Mouse (Mus musculus) G1E-ER4 (cell line): Measurements from ENCODE around the gene Gm20521. TPM values are rescaled to one million over a fixed set of nuclear protein-coding genes. Genes with fewer than 3 reads are reported as not detected.

Source experiments
- GATA1 ChIP-seq: IDR thresholded peaks from one replicate; pipeline ENCODE4 v1.8.0; 2012; ENCODE audit warnings: low read length, inconsistent platforms
- polyA plus RNA-seq: library from polyadenylated mRNA; stranded (reverse); fragments of >175 nt; gene quantifications from 2 replicates; pipeline ENCODE4 v1.2.3, GENCODE M21; 2012

Gm20521 gene
- polyA plus RNA-seq, 1 experiment: 10.3 TPM

- TF ChIP-seq GATA1: no peak
These were observed 58.1 kb downstream of the Gm20521 start for GRCm38 (mm10) chr14:54941024-54941978.

- TF ChIP-seq GATA1: no peak
These were observed 59.2 kb downstream of the Gm20521 start for GRCm38 (mm10) chr14:54942479-54942878.

GRCm38 (mm10) chr14:54943971-54944370 is 60.7 kb downstream of the Gm20521 start:
- TF ChIP-seq GATA1: no peak

- no peak for TF ChIP-seq GATA1
These were observed 61.7 kb downstream of the Gm20521 start for GRCm38 (mm10) chr14:54944939-54945338.

GRCm38 (mm10) chr14:54945975-54946704 is 62.9 kb downstream of the Gm20521 start:
- no peak for TF ChIP-seq GATA1

Other genes starting within 250 kb of the Gm20521 start
- gene Gm17606, start 242.5 kb upstream of the Gm20521 start, polyA plus RNA-seq: not detected in 2 replicates
- gene Cdh24, start 242.1 kb upstream of the Gm20521 start, polyA plus RNA-seq: 2.3 and 2.8 TPM in 2 replicates
- gene 1700123O20Rik, start 197.2 kb upstream of the Gm20521 start, polyA plus RNA-seq: 6.6 and 9.8 TPM in 2 replicates
- 516 and 685 TPM in 2 replicates for gene Acin1, start 196.5 kb upstream of the Gm20521 start, polyA plus RNA-seq
- gene Gm29776, start 184.6 kb upstream of the Gm20521 start, polyA plus RNA-seq: not detected in 2 replicates
- gene Cebpe, start 171.3 kb upstream of the Gm20521 start, polyA plus RNA-seq: not detected in 2 replicates
- 79.2 and 81.1 TPM in 2 replicates for gene Slc7a8, start 101.5 kb upstream of the Gm20521 start, polyA plus RNA-seq
- gene Rnf212b, start 69.3 kb upstream of the Gm20521 start, polyA plus RNA-seq: not detected in 2 replicates
- 1.5 and 1.6 TPM in 2 replicates for gene Homez, start 12.5 kb upstream of the Gm20521 start, polyA plus RNA-seq
- 1.3 and 2.3 TPM in 2 replicates for gene Ppp1r3e, start 5.9 kb upstream of the Gm20521 start, polyA plus RNA-seq
- 41.2 and 42.5 TPM in 2 replicates for gene Bcl2l2, start 64 bp upstream of the Gm20521 start, polyA plus RNA-seq
- gene Pabpn1, start 9.1 kb downstream of the Gm20521 start, polyA plus RNA-seq: 412 and 528 TPM in 2 replicates
- gene Slc22a17, start 29.7 kb downstream of the Gm20521 start, polyA plus RNA-seq: not detected in 2 replicates
- 0.04 TPM in 1 of 2 replicates, not detected in the other for gene Efs, start 42.7 kb downstream of the Gm20521 start, polyA plus RNA-seq
- gene Il25, start 49.3 kb downstream of the Gm20521 start, polyA plus RNA-seq: not detected in 2 replicates
- not detected in 2 replicates for gene Cmtm5, start 52.8 kb downstream of the Gm20521 start, polyA plus RNA-seq
- gene Myh6, start 83.5 kb downstream of the Gm20521 start, polyA plus RNA-seq: 0.01 TPM in 1 of 2 replicates, not detected in the other
- not detected in 2 replicates for gene Gm17428, start 93.5 kb downstream of the Gm20521 start, polyA plus RNA-seq
- 0.04 and 0.05 TPM in 2 replicates for gene Myh7, start 111.2 kb downstream of the Gm20521 start, polyA plus RNA-seq
- 39.2 and 43.5 TPM in 2 replicates for gene Ngdn, start 132.0 kb downstream of the Gm20521 start, polyA plus RNA-seq
- 1.9 and 2.3 TPM in 2 replicates for gene Zfhx2, start 208.9 kb downstream of the Gm20521 start, polyA plus RNA-seq
- gene Thtpa, start 211.3 kb downstream of the Gm20521 start, polyA plus RNA-seq: 4.0 and 4.4 TPM in 2 replicates
- 16.8 and 21.9 TPM in 2 replicates for gene Ap1g2, start 223.2 kb downstream of the Gm20521 start, polyA plus RNA-seq
- 0.02 TPM in 1 of 2 replicates, not detected in the other for gene Jph4, start 233.5 kb downstream of the Gm20521 start, polyA plus RNA-seq